Mouse (Mus musculus): Measurements from ENCODE around the gene Hist1h2ai. TPM values are rescaled to one million over a fixed set of nuclear protein-coding genes. Genes with fewer than 3 reads are reported as not detected.
"Not testable (repeated sequence)": the region's sequence is repeated elsewhere in the genome, so short reads cannot be mapped to it uniquely, and the experiment has no call there.

Hist1h2ai gene
- polyA plus RNA-seq, 1 experiment from 2014 or later = 19.5 TPM

DNA sequence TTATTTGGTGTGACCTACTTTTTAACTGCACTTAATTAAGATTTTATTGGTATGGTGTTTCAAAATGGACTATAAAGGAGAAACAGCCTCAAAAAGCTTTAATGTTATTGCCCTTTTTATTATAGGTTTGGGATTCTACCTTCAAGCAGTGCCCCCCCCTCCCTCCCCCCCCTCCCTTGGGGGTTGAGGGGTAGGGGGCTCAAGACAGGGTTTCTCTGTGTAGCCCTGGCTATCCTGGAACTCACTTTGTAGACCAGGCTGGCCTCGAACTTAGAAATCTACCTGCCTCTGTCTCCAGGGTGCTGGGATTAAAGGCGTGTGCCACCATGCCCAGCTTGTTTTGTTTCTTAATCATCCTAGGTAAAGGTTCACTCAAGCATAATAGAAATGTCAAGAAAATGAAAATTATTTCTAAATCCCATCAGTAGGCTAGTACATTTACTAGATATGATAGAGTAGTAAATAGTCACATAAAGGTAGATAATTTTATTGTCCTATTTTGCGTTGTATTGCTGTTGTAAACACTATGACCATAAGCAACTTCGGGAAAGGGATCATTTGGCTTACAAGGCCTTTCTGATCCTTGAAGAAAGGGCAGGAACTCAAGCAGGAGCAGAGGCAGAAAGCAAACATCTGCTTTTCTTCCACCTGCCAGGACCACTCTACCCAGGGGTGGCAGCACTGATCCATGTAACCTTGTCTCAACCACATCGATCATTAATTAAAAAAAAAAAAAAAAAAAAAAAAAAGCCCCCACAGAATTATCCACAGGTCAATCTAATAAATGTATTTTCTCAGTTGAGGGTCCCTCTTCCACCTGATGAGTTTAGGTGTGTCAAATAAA, 7.0 kb downstream of the Hist1h2ai start:
- Histone ChIP-seq H3K4me2 (ENCODE audit: low read depth) (no peak overlapping the region; the same call in 1 of the 2 replicates), H3K9me3 (ENCODE audit: control insufficient read depth, low read length) (no peaks in the 10 kb centered on the region), H3K4me3 (ENCODE audit: low read depth, low read length) (no peak overlapping the region; the same call in 1 of the 2 replicates), H3K4me1 (ENCODE audit: control insufficient read depth, insufficient read depth, low read length) (peaks cover 25% of the 10 kb centered on the region), H3K27ac (ENCODE audit: low read depth, low read length) (no peak overlapping the region), H3K36me3 (ENCODE audit: control insufficient read depth, insufficient read depth, low read length) (no peaks in the 10 kb centered on the region), H3K27me3 (ENCODE audit: control insufficient read depth, insufficient read depth, low read length) (no peaks in the 10 kb centered on the region), H3K9ac (ENCODE audit: low read length) (peak overlapping the region; percentile 61; the same call in 1 of the 2 replicates)
- ATAC-seq (ENCODE audit: insufficient read depth, low FRiP score, low TSS enrichment) (no peak), DNase-seq (ENCODE audit: low spot score) (peak; percentile 46)
- 34% methylated on average over 5 of the region's 5 CpGs for whole genome bisulfite sequencing

DNA sequence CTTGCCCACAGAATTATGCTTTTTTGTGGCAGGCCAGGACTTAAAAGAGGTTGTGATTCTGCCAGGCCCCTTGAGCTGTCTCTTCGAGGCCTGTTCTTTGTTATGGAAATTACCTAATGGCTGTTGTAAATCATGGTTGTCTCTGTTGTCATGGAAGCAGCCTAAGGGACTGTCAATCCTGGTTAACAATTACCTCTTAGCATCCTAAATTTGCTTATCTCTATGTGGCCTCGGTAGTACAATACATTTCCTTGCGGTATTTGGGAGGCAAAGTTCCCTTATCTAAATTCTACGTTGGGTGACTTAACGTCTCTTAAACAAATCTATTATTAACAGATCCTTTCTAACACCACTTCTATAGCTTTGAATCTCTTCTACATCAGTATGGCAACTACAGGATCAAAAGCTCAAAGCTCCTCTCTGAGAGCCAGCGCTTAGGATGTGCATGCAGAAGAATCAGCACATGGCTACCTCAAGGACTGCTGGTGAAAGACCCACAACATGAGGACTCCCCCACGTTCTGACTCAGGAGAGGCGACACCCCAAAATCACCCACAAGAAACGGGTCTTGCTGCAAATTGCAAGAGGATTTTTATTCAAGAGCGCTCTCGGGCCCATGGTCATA, 11.8 kb downstream of the Hist1h2ai start:
- no peak overlapping the region for H3K9ac ChIP-seq (ENCODE audit: low read length)
- H3K27ac ChIP-seq (ENCODE audit: low read depth, low read length) = no peak overlapping the region
- H3K9me3 ChIP-seq (ENCODE audit: control insufficient read depth, low read length) = no peaks in the 10 kb centered on the region
- H3K4me2 ChIP-seq (ENCODE audit: low read depth) = no peak overlapping the region
- H3K36me3 ChIP-seq (ENCODE audit: control insufficient read depth, insufficient read depth, low read length) = no peaks in the 10 kb centered on the region
- WGBS = 20% methylated on average over 10 of the region's 11 CpGs
- H3K4me3 ChIP-seq (ENCODE audit: low read depth, low read length) = no peak overlapping the region
- peaks cover 5% of the 10 kb centered on the region; the same call in 1 of the 2 replicates for H3K4me1 ChIP-seq (ENCODE audit: control insufficient read depth, insufficient read depth, low read length)
- ATAC-seq (ENCODE audit: insufficient read depth, low FRiP score, low TSS enrichment) (peak; percentile 86), DNase-seq (ENCODE audit: low spot score) (no peak)
- H3K27me3 ChIP-seq (ENCODE audit: control insufficient read depth, insufficient read depth, low read length) = no peaks in the 10 kb centered on the region

DNA sequence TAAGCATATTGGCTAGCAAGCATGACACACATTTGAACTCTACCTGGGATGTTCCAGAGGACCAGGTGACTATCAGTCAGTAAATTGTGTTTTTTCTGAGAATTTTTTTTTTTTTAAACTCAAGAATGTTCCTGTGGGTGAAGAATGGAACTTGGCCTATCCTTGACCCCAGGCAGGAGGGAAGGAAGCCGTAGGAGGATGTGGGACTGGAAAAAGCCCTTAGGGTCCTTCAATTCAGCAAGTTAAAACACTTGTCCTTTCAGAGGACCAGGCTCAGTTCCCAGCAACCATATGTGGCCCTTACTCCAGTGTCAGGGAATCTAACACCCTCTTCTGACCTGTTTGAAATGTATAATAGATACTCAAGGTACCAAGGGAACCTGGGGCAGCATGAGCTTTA, 13.3 kb downstream of the Hist1h2ai start:
- H3K27me3 ChIP-seq (ENCODE audit: control insufficient read depth, insufficient read depth, low read length) = no peaks in the 10 kb centered on the region
- no peak overlapping the region for H3K4me3 ChIP-seq (ENCODE audit: low read depth, low read length)
- DNase-seq (ENCODE audit: low spot score) (no peak), ATAC-seq (ENCODE audit: insufficient read depth, low FRiP score, low TSS enrichment) (no peak)
- H3K27ac ChIP-seq (ENCODE audit: low read depth, low read length) = no peak overlapping the region
- peaks cover 5% of the 10 kb centered on the region; the same call in 1 of the 2 replicates for H3K4me1 ChIP-seq (ENCODE audit: control insufficient read depth, insufficient read depth, low read length)
- H3K4me2 ChIP-seq (ENCODE audit: low read depth) = no peak overlapping the region
- no peak overlapping the region for H3K9ac ChIP-seq (ENCODE audit: low read length)
- H3K9me3 ChIP-seq (ENCODE audit: control insufficient read depth, low read length) = no peaks in the 10 kb centered on the region
- WGBS = 59% methylated on average over 1 of the region's 1 CpGs
- no peaks in the 10 kb centered on the region for H3K36me3 ChIP-seq (ENCODE audit: control insufficient read depth, insufficient read depth, low read length)

DNA sequence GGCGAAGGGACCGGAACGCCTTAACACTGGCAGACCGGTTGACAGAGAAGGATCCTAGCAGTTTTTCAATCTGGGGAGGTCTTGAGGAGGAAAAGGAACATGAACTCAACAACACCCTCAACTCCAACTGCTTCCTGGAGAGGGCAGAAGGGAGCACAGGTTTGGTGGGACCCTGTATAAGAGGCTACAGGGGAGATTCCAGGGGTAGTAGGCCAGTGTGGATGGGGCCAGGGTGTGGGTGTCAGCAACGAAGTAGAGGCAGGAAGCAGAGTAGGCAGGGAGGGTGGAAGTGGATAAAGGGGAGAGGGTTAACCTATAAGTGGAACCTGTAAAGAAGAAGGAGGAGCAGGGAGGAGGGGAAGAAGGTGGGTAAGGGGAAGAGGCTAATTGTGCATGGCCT, 17.2 kb downstream of the Hist1h2ai start:
- Histone ChIP-seq H3K4me1 (ENCODE audit: control insufficient read depth, insufficient read depth, low read length) (no peaks in the 10 kb centered on the region), H3K36me3 (ENCODE audit: control insufficient read depth, insufficient read depth, low read length) (no peaks in the 10 kb centered on the region), H3K4me3 (ENCODE audit: low read depth, low read length) (no peak overlapping the region), H3K4me2 (ENCODE audit: low read depth) (no peak overlapping the region), H3K27me3 (ENCODE audit: control insufficient read depth, insufficient read depth, low read length) (no peaks in the 10 kb centered on the region), H3K9me3 (ENCODE audit: control insufficient read depth, low read length) (no peaks in the 10 kb centered on the region), H3K27ac (ENCODE audit: low read depth, low read length) (peak overlapping the region; percentile 97), H3K9ac (ENCODE audit: low read length) (no peak overlapping the region)
- ATAC-seq (ENCODE audit: insufficient read depth, low FRiP score, low TSS enrichment) = 0 out of 2 replicates have a peak, but pooled peaks have one; percentile 3
- DNase-seq (ENCODE audit: low spot score) = peak; percentile 40
- 65% methylated on average over 5 of the region's 5 CpGs for WGBS

DNA sequence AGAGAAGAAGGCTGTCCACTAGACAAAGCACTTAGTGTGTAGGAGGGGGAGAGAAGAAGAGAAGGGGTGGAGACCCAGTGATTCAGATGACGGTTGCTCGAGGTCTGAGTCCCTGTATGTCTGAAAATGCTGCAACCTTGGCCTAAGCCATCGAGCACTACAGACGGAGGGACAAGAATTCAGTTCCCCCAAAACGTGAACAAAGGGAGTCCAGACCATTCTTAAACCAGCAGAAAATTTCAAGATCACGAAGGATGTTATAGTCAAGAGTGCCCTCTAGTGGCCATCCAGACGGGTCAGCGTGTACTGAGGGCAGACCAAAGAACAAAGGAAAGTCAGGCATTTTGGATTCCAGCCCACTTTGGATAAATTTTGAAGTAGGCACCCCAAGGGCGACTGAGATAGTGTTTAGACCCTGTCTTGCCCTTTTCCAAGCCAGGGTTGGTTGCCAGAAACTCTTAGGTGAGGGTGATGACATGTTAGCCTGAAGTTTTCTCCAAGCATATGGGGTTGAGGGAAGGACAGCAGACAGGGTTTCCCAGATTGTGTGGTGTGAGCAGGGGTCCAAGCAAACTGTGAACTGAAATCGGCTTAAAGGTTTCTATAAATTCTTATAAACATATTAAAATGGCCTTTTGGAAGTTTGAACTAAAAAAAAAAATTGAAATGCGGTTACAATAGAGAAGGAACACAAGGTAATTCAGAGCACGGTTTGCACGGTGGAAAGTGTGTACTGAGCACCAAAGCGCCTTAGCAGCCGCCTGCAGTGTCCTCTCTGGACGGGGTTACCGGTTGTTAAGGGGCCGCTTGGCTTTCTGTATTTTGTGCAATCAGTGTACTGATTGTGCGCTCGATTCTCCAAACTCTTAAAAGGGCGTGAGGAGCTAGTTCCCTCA, 18.0 kb downstream of the Hist1h2ai start:
- H3K4me1 ChIP-seq (ENCODE audit: control insufficient read depth, insufficient read depth, low read length) = no peaks in the 10 kb centered on the region
- H3K36me3 ChIP-seq (ENCODE audit: control insufficient read depth, insufficient read depth, low read length) = no peaks in the 10 kb centered on the region
- no peaks in the 10 kb centered on the region for H3K9me3 ChIP-seq (ENCODE audit: control insufficient read depth, low read length)
- H3K9ac ChIP-seq (ENCODE audit: low read length) = peak overlapping the region; percentile 83
- peak overlapping the region; percentile 97 for H3K27ac ChIP-seq (ENCODE audit: low read depth, low read length)
- H3K4me2 ChIP-seq (ENCODE audit: low read depth) = peak overlapping the region; percentile 61
- under 1% methylated on average over 21 of the region's 21 CpGs for WGBS
- peak; percentile 84 for DNase-seq (ENCODE audit: low spot score)
- ATAC-seq (ENCODE audit: insufficient read depth, low FRiP score, low TSS enrichment) = peak; percentile 78
- H3K27me3 ChIP-seq (ENCODE audit: control insufficient read depth, insufficient read depth, low read length) = no peaks in the 10 kb centered on the region
- H3K4me3 ChIP-seq (ENCODE audit: low read depth, low read length) = peak overlapping the region; percentile 47

DNA sequence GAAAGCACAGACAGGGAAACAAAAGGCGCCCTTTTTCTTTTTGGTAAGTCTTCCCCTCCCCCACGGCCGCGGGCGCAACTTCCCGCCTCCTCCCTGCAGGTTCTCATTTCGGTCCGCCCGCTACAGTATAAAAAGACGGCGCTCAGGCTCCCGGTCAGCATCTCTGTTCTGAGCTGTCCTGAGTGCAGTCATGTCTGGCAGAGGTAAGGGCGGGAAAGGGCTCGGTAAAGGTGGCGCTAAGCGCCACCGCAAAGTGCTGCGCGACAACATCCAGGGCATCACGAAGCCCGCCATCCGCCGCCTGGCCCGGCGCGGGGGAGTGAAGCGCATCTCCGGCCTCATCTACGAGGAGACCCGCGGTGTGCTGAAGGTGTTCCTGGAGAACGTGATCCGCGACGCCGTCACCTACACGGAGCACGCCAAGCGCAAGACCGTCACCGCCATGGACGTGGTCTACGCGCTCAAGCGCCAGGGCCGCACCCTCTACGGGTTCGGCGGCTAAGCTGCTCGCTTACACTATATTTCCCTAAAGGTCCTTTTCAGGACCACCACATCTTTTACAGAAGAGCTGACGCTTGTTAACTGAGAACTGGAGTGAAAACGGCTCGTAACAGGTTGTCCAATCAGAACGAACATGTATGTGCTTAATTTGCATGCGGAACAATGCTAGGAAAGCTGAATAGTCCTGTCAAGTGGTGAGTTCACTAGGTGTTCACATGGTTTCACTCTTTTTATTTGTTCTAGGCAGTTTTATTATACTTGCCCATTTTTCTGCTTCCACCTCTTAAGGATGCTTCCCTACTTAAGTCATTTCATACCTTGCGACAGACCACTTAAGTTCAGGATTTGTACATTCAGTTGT, 18.9 kb downstream of the Hist1h2ai start, which contains the start of gene Hist1h4j:
Gene Hist1h4j, plus strand, starts transcription at position 159 of the 862 bp plus-strand sequence.
- not testable (repeated sequence) for H3K36me3 ChIP-seq (ENCODE audit: control insufficient read depth, insufficient read depth, low read length); H3K4me1 ChIP-seq (ENCODE audit: control insufficient read depth, insufficient read depth, low read length); H3K9me3 ChIP-seq (ENCODE audit: control insufficient read depth, low read length); H3K27me3 ChIP-seq (ENCODE audit: control insufficient read depth, insufficient read depth, low read length)
- peak within 1 kb of the TSS; percentile 97 for H3K27ac ChIP-seq (ENCODE audit: low read depth, low read length)
- H3K9ac ChIP-seq (ENCODE audit: low read length) = peak within 1 kb of the TSS; percentile 83
- DNase-seq (ENCODE audit: low spot score) = peak; percentile 94
- peak; percentile 92 for ATAC-seq (ENCODE audit: insufficient read depth, low FRiP score, low TSS enrichment)
- H3K4me3 ChIP-seq (ENCODE audit: low read depth, low read length) = peak within 1 kb of the TSS; percentile 47
- WGBS = under 1% methylated on average over 43 of the region's 56 CpGs
- peak within 1 kb of the TSS; percentile 61 for H3K4me2 ChIP-seq (ENCODE audit: low read depth)

DNA sequence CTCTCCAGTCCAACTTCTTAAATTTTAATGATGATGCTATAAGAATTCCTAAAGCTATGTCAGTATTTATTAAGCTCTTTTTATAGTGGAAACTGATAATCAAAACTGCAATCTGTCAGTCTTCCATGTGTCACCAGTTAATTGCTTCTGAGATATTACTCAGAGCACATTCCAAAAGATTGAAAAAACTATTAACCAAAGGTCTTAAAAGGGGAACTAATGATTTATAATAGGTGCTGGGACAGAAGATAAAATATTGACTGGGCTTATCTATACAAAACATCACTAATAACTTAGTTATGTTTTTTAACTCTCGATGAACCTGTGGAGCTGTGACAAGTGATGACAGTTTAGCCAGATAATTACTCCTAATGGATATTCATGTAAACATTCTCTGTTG, 28.8 kb downstream of the Hist1h2ai start:
- no peaks in the 10 kb centered on the region for H3K9me3 ChIP-seq (ENCODE audit: control insufficient read depth, low read length)
- WGBS = 89% methylated on average over 1 of the region's 1 CpGs
- H3K4me1 ChIP-seq (ENCODE audit: control insufficient read depth, insufficient read depth, low read length) = peaks cover 6% of the 10 kb centered on the region; the same call in 1 of the 2 replicates
- DNase-seq (ENCODE audit: low spot score) = no peak
- ATAC-seq (ENCODE audit: insufficient read depth, low FRiP score, low TSS enrichment) = no peak
- no peaks in the 10 kb centered on the region for H3K36me3 ChIP-seq (ENCODE audit: control insufficient read depth, insufficient read depth, low read length)
- no peak overlapping the region for H3K4me2 ChIP-seq (ENCODE audit: low read depth)
- H3K27me3 ChIP-seq (ENCODE audit: control insufficient read depth, insufficient read depth, low read length) = no peaks in the 10 kb centered on the region
- H3K9ac ChIP-seq (ENCODE audit: low read length) = no peak overlapping the region
- H3K27ac ChIP-seq (ENCODE audit: low read depth, low read length) = no peak overlapping the region
- H3K4me3 ChIP-seq (ENCODE audit: low read depth, low read length) = no peak overlapping the region

Data from neural tube, embryonic 11.5 days (tissue).